Mouse (Mus musculus) spleen, postnatal 0 days (tissue): ENCODE results near the gene Ifi203. TPM values are rescaled to one million over a fixed set of nuclear protein-coding genes. Genes with fewer than 3 reads are reported as not detected.

Experiments used
- polyA plus RNA-seq: library from polyadenylated mRNA; unstranded; fragments of >200 nt; fragmentation: Nextera tagmentation; extraction: Ambion mirVana; gene quantifications from 2 replicates; pipeline ENCODE4 v1.2.1, GENCODE M21; 2015

The Ifi203 gene
- 9.3 and 17.2 TPM in 2 replicates for polyA plus RNA-seq

DNA sequence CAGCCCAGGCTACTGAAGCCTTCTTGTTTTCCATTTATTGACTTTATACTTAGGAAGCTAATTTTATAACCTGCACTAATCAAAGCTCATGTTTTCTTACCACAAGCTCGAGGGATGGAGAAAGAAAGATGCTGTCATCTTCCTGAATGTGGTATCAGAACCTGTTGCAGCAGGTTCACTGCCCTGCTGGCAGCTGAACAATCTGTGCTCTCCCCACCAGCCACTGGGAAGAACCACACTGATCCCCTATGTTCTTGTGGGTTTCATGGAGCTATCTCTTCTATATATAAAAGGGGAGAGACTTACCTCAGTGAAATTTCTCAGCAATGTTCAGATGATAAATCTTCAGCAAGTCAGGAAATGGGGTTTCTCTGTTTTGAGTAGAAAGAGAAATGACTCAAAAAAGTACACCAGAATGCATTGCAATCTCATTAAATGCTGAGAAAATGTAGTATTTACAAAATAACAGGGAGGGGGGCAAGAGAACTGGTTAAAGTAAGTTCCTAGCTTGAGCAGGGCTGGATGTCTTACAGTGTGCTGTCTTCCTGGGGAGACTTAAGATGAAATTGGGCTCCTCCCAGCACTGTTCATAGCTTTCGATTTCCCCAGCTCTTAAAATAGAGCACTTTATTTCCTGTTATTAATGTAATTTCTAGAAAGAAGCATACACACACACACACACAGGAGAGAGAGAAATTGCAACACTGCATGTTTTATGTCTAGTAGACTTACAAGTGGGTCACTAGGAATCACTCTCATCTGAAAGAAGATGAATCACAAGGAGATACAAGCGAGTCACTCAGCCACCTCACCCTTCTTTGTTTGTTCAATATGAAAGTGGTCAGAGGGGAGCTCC, at the start of gene Ifi203, which contains the start of gene Mndal:
Gene Ifi203 (minus strand): TSS at position 749 of the 856 bp plus-strand sequence.
Gene Mndal (minus strand): TSS at position 568 of the 856 bp plus-strand sequence.

GRCm38 (mm10) chr1:173982694-173983305, 40.3 kb upstream of the Ifi203 start, which contains the start of gene Ifi202b:
Gene Ifi202b (minus strand): TSS chr1:173982744.

GRCm38 (mm10) chr1:173912548-173913255, 29.8 kb downstream of the Ifi203 start, which contains the start of gene Ifi211:
Gene Ifi211 (minus strand): TSS chr1:173913046.

Other genes starting within 250 kb of the Ifi203 start
- gene Ifi207, start 200.9 kb downstream of the Ifi203 start, polyA plus RNA-seq = 2.1 and 3.0 TPM in 2 replicates
- gene Ifi204, start 175.7 kb downstream of the Ifi203 start, polyA plus RNA-seq = 6.8 and 10.2 TPM in 2 replicates
- 3.1 and 5.0 TPM in 2 replicates for gene Ifi211, start 29.6 kb downstream of the Ifi203 start, polyA plus RNA-seq
- 14.2 and 25.4 TPM in 2 replicates for gene Mndal, start 181 bp downstream of the Ifi203 start, polyA plus RNA-seq
- gene Ifi202b, start 40.1 kb upstream of the Ifi203 start, polyA plus RNA-seq = not detected in 2 replicates
- gene Ifi205, start 89.1 kb upstream of the Ifi203 start, polyA plus RNA-seq = 2.0 and 5.2 TPM in 2 replicates
- 0.24 and 0.26 TPM in 2 replicates for gene Olfr433, start 98.0 kb upstream of the Ifi203 start, polyA plus RNA-seq
- not detected in 2 replicates for gene Olfr432, start 106.5 kb upstream of the Ifi203 start, polyA plus RNA-seq
- gene Olfr430, start 123.9 kb upstream of the Ifi203 start, polyA plus RNA-seq = not detected in 2 replicates
- not detected in 2 replicates for gene Olfr429, start 141.7 kb upstream of the Ifi203 start, polyA plus RNA-seq
- not detected in 2 replicates for gene Olfr427, start 154.2 kb upstream of the Ifi203 start, polyA plus RNA-seq
- not detected in 2 replicates for gene Olfr231, start 178.5 kb upstream of the Ifi203 start, polyA plus RNA-seq
- 0.08 TPM in 1 of 2 replicates, not detected in the other for gene Olfr424, start 188.8 kb upstream of the Ifi203 start, polyA plus RNA-seq
- gene Olfr420, start 213.0 kb upstream of the Ifi203 start, polyA plus RNA-seq = 0.24 and 0.75 TPM in 2 replicates
- 20.5 and 22.8 TPM in 2 replicates for gene Spta1, start 230.1 kb upstream of the Ifi203 start, polyA plus RNA-seq